27 mouse cellular contexts compared by ENCODE assay signal in genomic region chr6:51364776-51365175, GRCm38 (mm10).
DNase-seq lines count a peak whose midpoint lies in the region; ATAC-seq and TF ChIP-seq lines count a peak whose summit lies in the region.
"Had no signal": no experiment of that assay in that cellular context is flagged by ENCODE, and none has a peak within 500 bp of the region (broad histone marks: within the 10 kb centered on the region; RNA-seq: fewer than 3 reads in every experiment).

No protein-coding gene starts in this region.

- DNase-seq in hindbrain, embryonic 10.5 days (ENCODE audit: low spot score) = no peak
- DNase-seq in hindbrain, postnatal 0 days (ENCODE audit: low spot score) = no peak
- no peak for DNase-seq in midbrain, embryonic 10.5 days (ENCODE audit: low spot score)
- no peak for DNase-seq in midbrain, embryonic 11.5 days (ENCODE audit: low spot score, missing footprints)
- peak; percentile 54 for DNase-seq in retina, adult 2 months (ENCODE audit: low read depth, low spot score)
- DNase-seq in retina, postnatal 7 days (ENCODE audit: low read depth, low spot score) = peak; percentile 70
- DNase-seq in forebrain, embryonic 14.5 days (ENCODE audit: low spot score) = no peak
- DNase-seq: adrenal gland, postnatal 10 days; adrenal gland, postnatal 36 days; B cell, adult 2 months; cerebellum, adult 11 months; cerebellum, adult 2 months; cerebellum, adult 9-11 months; cerebellum, postnatal 25 days; gastrocnemius, postnatal 25 days; heart, adult 18-20 months; heart, postnatal 10 days; heart, postnatal 36 days had no signal

- peaks cover 17% of the 10 kb centered on the region for H3K4me1 ChIP-seq in hindbrain, embryonic 10.5 days (replicated peaks)
- H3K4me1 ChIP-seq in hindbrain, postnatal 0 days (ENCODE audit: insufficient read depth, low read length) = peaks cover 3% of the 10 kb centered on the region; the same call in 1 of the 2 replicates
- peaks cover 33% of the 10 kb centered on the region for H3K4me1 ChIP-seq in midbrain, embryonic 10.5 days
- peaks cover 8% of the 10 kb centered on the region; the same call in 1 of the 2 replicates for H3K4me1 ChIP-seq in midbrain, embryonic 11.5 days (ENCODE audit: control insufficient read depth, insufficient read depth, low read length)
- peaks cover 10% of the 10 kb centered on the region for H3K4me1 ChIP-seq in forebrain, embryonic 14.5 days (ENCODE audit: control insufficient read depth, insufficient read depth, low read length)
- H3K4me1 ChIP-seq: intestine, embryonic 15.5 days had no signal

- no peak overlapping the region for H3K4me2 ChIP-seq in hindbrain, postnatal 0 days (ENCODE audit: low read depth, low read length)
- H3K4me2 ChIP-seq in midbrain, embryonic 11.5 days = no peak overlapping the region
- no peak overlapping the region for H3K4me2 ChIP-seq in forebrain, embryonic 14.5 days (ENCODE audit: low read length)
- H3K4me2 ChIP-seq: embryonic facial prominence, embryonic 12.5 days; embryonic facial prominence, embryonic 15.5 days; forebrain, embryonic 15.5 days; heart, embryonic 12.5 days; heart, embryonic 15.5 days; intestine, embryonic 15.5 days had no signal

- no peak for TF ChIP-seq CTCF in hindbrain, postnatal 0 days (IDR thresholded peaks at IDR 0.05; ENCODE audit: low read depth)

- no peaks in the 10 kb centered on the region for H3K9me3 ChIP-seq in hindbrain, embryonic 10.5 days
- H3K9me3 ChIP-seq in hindbrain, postnatal 0 days (ENCODE audit: low read length) = no peaks in the 10 kb centered on the region
- no peaks in the 10 kb centered on the region for H3K9me3 ChIP-seq in midbrain, embryonic 10.5 days (replicated peaks)
- no peaks in the 10 kb centered on the region for H3K9me3 ChIP-seq in midbrain, embryonic 11.5 days (ENCODE audit: control insufficient read depth, low read length)
- no peaks in the 10 kb centered on the region for H3K9me3 ChIP-seq in forebrain, embryonic 14.5 days (replicated peaks; ENCODE audit: control insufficient read depth, low read length)
- H3K9me3 ChIP-seq: embryonic facial prominence, embryonic 12.5 days; embryonic facial prominence, embryonic 15.5 days; forebrain, embryonic 15.5 days; G1E; heart, embryonic 12.5 days; heart, embryonic 15.5 days; intestine, embryonic 15.5 days had no signal

- peak overlapping the region; percentile 53; the same call in 1 of the 2 replicates for H3K27ac ChIP-seq in hindbrain, embryonic 10.5 days
- no peak overlapping the region for H3K27ac ChIP-seq in hindbrain, postnatal 0 days
- H3K27ac ChIP-seq in midbrain, embryonic 10.5 days (replicated peaks) = 0 out of 2 replicates have a peak overlapping the region, but pooled peaks have one; percentile 2
- no peak overlapping the region for H3K27ac ChIP-seq in midbrain, embryonic 11.5 days (ENCODE audit: low read depth, low read length)
- H3K27ac ChIP-seq in forebrain, embryonic 14.5 days (ENCODE audit: low read depth, low read length) = no peak overlapping the region
- H3K27ac ChIP-seq: embryonic facial prominence, embryonic 12.5 days; embryonic facial prominence, embryonic 15.5 days; forebrain, embryonic 15.5 days; heart, embryonic 15.5 days; intestine, embryonic 15.5 days had no signal

- no peak overlapping the region for H3K9ac ChIP-seq in hindbrain, postnatal 0 days (replicated peaks; ENCODE audit: low read length)
- H3K9ac ChIP-seq in midbrain, embryonic 11.5 days (ENCODE audit: low read length) = no peak overlapping the region
- no peak overlapping the region for H3K9ac ChIP-seq in forebrain, embryonic 14.5 days (ENCODE audit: low read length)
- H3K9ac ChIP-seq: embryonic facial prominence, embryonic 12.5 days; embryonic facial prominence, embryonic 15.5 days; forebrain, embryonic 15.5 days; heart, embryonic 12.5 days; heart, embryonic 15.5 days; intestine, embryonic 15.5 days had no signal

- H3K27me3 ChIP-seq in hindbrain, embryonic 10.5 days (ENCODE audit: insufficient read depth, poor library complexity, severe bottlenecking) = no peaks in the 10 kb centered on the region
- H3K27me3 ChIP-seq in hindbrain, postnatal 0 days (ENCODE audit: insufficient read depth, low read length) = no peaks in the 10 kb centered on the region
- no peaks in the 10 kb centered on the region for H3K27me3 ChIP-seq in midbrain, embryonic 10.5 days (ENCODE audit: low read depth, poor library complexity, severe bottlenecking)
- no peaks in the 10 kb centered on the region for H3K27me3 ChIP-seq in midbrain, embryonic 11.5 days (ENCODE audit: control insufficient read depth, insufficient read depth, low read length)
- no peaks in the 10 kb centered on the region for H3K27me3 ChIP-seq in forebrain, embryonic 14.5 days (replicated peaks; ENCODE audit: control insufficient read depth, insufficient read depth, low read length)
- H3K27me3 ChIP-seq: CH12.LX; embryonic facial prominence, embryonic 12.5 days; embryonic facial prominence, embryonic 15.5 days; forebrain, embryonic 15.5 days; heart, embryonic 12.5 days; heart, embryonic 15.5 days; intestine, embryonic 15.5 days had no signal

- 73% methylated on average over 6 of the region's 6 CpGs for WGBS in hindbrain, embryonic 10.5 days
- WGBS in hindbrain, postnatal 0 days = 55% methylated on average over 6 of the region's 6 CpGs
- 60% methylated on average over 6 of the region's 6 CpGs for WGBS in midbrain, embryonic 10.5 days
- 46% methylated on average over 6 of the region's 6 CpGs for WGBS in midbrain, embryonic 11.5 days
- 72% methylated on average over 6 of the region's 6 CpGs for WGBS in forebrain, embryonic 14.5 days

- no peaks in the 10 kb centered on the region for H3K36me3 ChIP-seq in hindbrain, embryonic 10.5 days
- no peaks in the 10 kb centered on the region for H3K36me3 ChIP-seq in hindbrain, postnatal 0 days (ENCODE audit: insufficient read depth, low read length)
- H3K36me3 ChIP-seq in midbrain, embryonic 10.5 days = no peaks in the 10 kb centered on the region
- no peaks in the 10 kb centered on the region for H3K36me3 ChIP-seq in midbrain, embryonic 11.5 days (ENCODE audit: control insufficient read depth, insufficient read depth, low read length)
- no peaks in the 10 kb centered on the region for H3K36me3 ChIP-seq in forebrain, embryonic 14.5 days (ENCODE audit: control insufficient read depth, insufficient read depth, low read length)
- H3K36me3 ChIP-seq: embryonic facial prominence, embryonic 12.5 days; embryonic facial prominence, embryonic 15.5 days; forebrain, embryonic 15.5 days; G1E; heart, embryonic 12.5 days; heart, embryonic 15.5 days; intestine, embryonic 15.5 days had no signal

- ATAC-seq in hindbrain, postnatal 0 days = no peak
- ATAC-seq in midbrain, embryonic 11.5 days (ENCODE audit: low FRiP score) = no peak
- ATAC-seq in forebrain, embryonic 14.5 days = no peak
- ATAC-seq: forebrain, embryonic 15.5 days; intestine, embryonic 15.5 days; Patski had no signal

- no peak overlapping the region for H3K4me3 ChIP-seq in hindbrain, embryonic 10.5 days
- H3K4me3 ChIP-seq in hindbrain, postnatal 0 days (ENCODE audit: low read length) = no peak overlapping the region
- no peak overlapping the region for H3K4me3 ChIP-seq in midbrain, embryonic 10.5 days
- H3K4me3 ChIP-seq in midbrain, embryonic 11.5 days (ENCODE audit: low read depth, low read length) = no peak overlapping the region
- no peak overlapping the region for H3K4me3 ChIP-seq in forebrain, embryonic 14.5 days (ENCODE audit: low read depth, low read length)
- H3K4me3 ChIP-seq: embryonic facial prominence, embryonic 12.5 days; embryonic facial prominence, embryonic 15.5 days; forebrain, embryonic 15.5 days; heart, embryonic 12.5 days; heart, embryonic 15.5 days; intestine, embryonic 15.5 days had no signal

Comparison
In these comparisons a context has a peak if more than half of its experiments do, and no peak if none do; other contexts are left out.
1. H3K27ac ChIP-seq: peak in hindbrain, embryonic 10.5 days (single experiment) and midbrain, embryonic 10.5 days (single experiment); none in hindbrain, postnatal 0 days (single experiment), midbrain, embryonic 11.5 days (single experiment) and forebrain, embryonic 14.5 days (single experiment).
2. DNase-seq: peak in retina, adult 2 months (single experiment) and retina, postnatal 7 days (single experiment); none in hindbrain, embryonic 10.5 days (single experiment), hindbrain, postnatal 0 days (single experiment), midbrain, embryonic 10.5 days (single experiment), midbrain, embryonic 11.5 days (single experiment) and forebrain, embryonic 14.5 days (single experiment).